Mouse (Mus musculus) frontal cortex, postnatal 25 days (tissue): ENCODE data around the gene Tssk2.

Experiments
- DNase-seq, 2 experiments: peaks; one replicate each; pipeline ENCODE4 v3.0.0; 2022; ENCODE audit warnings: low spot score in 2 of 2

The Tssk2 gene

DNA sequence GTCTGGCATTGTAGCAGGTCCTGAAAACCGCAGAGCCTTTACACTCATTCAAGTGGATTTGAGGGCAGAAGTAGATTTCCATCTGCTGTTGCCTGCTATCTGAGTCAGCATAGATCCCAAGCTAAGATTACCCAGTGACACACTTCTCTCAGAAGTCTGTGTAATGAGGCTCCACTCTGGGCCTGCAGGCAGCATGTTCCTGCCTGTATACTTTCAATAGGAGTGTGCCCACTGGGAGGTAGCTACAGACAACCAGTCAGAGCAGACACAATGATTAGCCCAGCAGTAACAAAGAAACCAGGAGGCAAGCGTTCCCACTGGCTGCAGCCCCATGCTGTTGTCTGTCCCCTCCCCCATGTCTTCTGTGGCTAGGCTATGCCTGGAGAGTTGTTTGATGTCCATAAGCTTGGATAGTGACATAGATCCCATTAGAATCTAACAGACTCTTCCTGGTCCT is 51.0 kb downstream of the Tssk2 start:
- DNase-seq: no peak
